Mouse (Mus musculus): ENCODE results near the gene Zbtb20. TPM values are rescaled to one million over a fixed set of nuclear protein-coding genes. Genes with fewer than 3 reads are reported as not detected.

Gene Zbtb20
- polyA plus RNA-seq, 1 experiment = 4.0 TPM

- Histone ChIP-seq H3ac (ENCODE audit: control insufficient read depth, insufficient read length, low read depth) (no peak overlapping the region), H3K36me3 (ENCODE audit: control insufficient read depth, insufficient read depth) (no peaks in the 10 kb centered on the region), H3K79me2 (ENCODE audit: control insufficient read depth, insufficient read depth) (no peaks in the 10 kb centered on the region), H3K4me3 (ENCODE audit: insufficient read depth, poor library complexity, severe bottlenecking) (no peak overlapping the region), H3K79me3 (ENCODE audit: low read depth) (no peaks in the 10 kb centered on the region), H3K27me3 (ENCODE audit: control insufficient read depth, insufficient read depth, insufficient read length) (no peaks in the 10 kb centered on the region)
- TF ChIP-seq MYOD1 (IDR thresholded peaks at IDR 0.05; ENCODE audit: control insufficient read depth, insufficient read length, low read depth) (no peak), CEBPB (IDR thresholded peaks at IDR 0.05; ENCODE audit: low read depth) (no peak)
These were observed 814.6 kb downstream of the Zbtb20 start for GRCm38 (mm10) chr16:43690211-43690690.

GRCm38 (mm10) chr16:43690912-43691311, 815.2 kb downstream of the Zbtb20 start:
- no peak overlapping the region for H3ac ChIP-seq (ENCODE audit: control insufficient read depth, insufficient read length, low read depth)
- H3K4me3 ChIP-seq (ENCODE audit: insufficient read depth, poor library complexity, severe bottlenecking) = no peak overlapping the region
- H3K79me3 ChIP-seq (ENCODE audit: low read depth) = no peaks in the 10 kb centered on the region
- TF ChIP-seq CEBPB (IDR thresholded peaks at IDR 0.05; ENCODE audit: low read depth) = no peak
- TF ChIP-seq MYOD1 (IDR thresholded peaks at IDR 0.05; ENCODE audit: control insufficient read depth, insufficient read length, low read depth) = no peak
- no peak for TF ChIP-seq MYOG (IDR thresholded peaks at IDR 0.05; ENCODE audit: control insufficient read depth, extremely low read depth, insufficient read length)
- no peak for TF ChIP-seq USF1 (IDR thresholded peaks at IDR 0.05; ENCODE audit: low read depth)
- TF ChIP-seq MAX (IDR thresholded peaks at IDR 0.05) = no peak
- no peak for TF ChIP-seq CTCF (IDR thresholded peaks at IDR 0.05; ENCODE audit: control insufficient read depth, insufficient read depth, insufficient read length)
- TF ChIP-seq FOSL1 (IDR thresholded peaks at IDR 0.05; ENCODE audit: insufficient read depth, low read length, poor library complexity, severe bottlenecking) = no peak
- H3K79me2 ChIP-seq (ENCODE audit: control insufficient read depth, insufficient read depth) = no peaks in the 10 kb centered on the region
- no peaks in the 10 kb centered on the region for H3K27me3 ChIP-seq (ENCODE audit: control insufficient read depth, insufficient read depth, insufficient read length)
- no peaks in the 10 kb centered on the region for H3K36me3 ChIP-seq (ENCODE audit: control insufficient read depth, insufficient read depth)

- H3K4me3 ChIP-seq (ENCODE audit: insufficient read depth, poor library complexity, severe bottlenecking) = no peak overlapping the region
- TF ChIP-seq FOSL1 (IDR thresholded peaks at IDR 0.05; ENCODE audit: insufficient read depth, low read length, poor library complexity, severe bottlenecking) (no peak), CEBPB (IDR thresholded peaks at IDR 0.05; ENCODE audit: low read depth) (no peak), MYOD1 (IDR thresholded peaks at IDR 0.05; ENCODE audit: control insufficient read depth, insufficient read length, low read depth) (no peak), MAX (IDR thresholded peaks at IDR 0.05) (no peak), USF1 (IDR thresholded peaks at IDR 0.05; ENCODE audit: low read depth) (no peak), MYOG (IDR thresholded peaks at IDR 0.05; ENCODE audit: control insufficient read depth, extremely low read depth, insufficient read length) (no peak), CTCF (IDR thresholded peaks at IDR 0.05; ENCODE audit: control insufficient read depth, insufficient read depth, insufficient read length) (no peak)
- H3ac ChIP-seq (ENCODE audit: control insufficient read depth, insufficient read length, low read depth) = no peak overlapping the region
- no peaks in the 10 kb centered on the region for H3K27me3 ChIP-seq (ENCODE audit: control insufficient read depth, insufficient read depth, insufficient read length)
- H3K79me2 ChIP-seq (ENCODE audit: control insufficient read depth, insufficient read depth) = no peaks in the 10 kb centered on the region
- no peaks in the 10 kb centered on the region for H3K36me3 ChIP-seq (ENCODE audit: control insufficient read depth, insufficient read depth)
- H3K79me3 ChIP-seq (ENCODE audit: low read depth) = no peaks in the 10 kb centered on the region
These were observed 816.1 kb downstream of the Zbtb20 start for GRCm38 (mm10) chr16:43691741-43692140.

Small RNA genes lying within 50 kb of the gene (microRNA-seq; reads per million reads assigned to microRNA genes)
- gene Mir568 (ENCODE audit: borderline microRNAs expressed) = not detected

Measured in C2C12 (cell line).